Mouse (Mus musculus): ENCODE measurements around the gene Fam129a.
"Not testable (repeated sequence)": the region's sequence is repeated elsewhere in the genome, so short reads cannot be mapped to it uniquely, and the experiment has no call there.

Fam129a gene

GRCm38 (mm10) chr1:151664837-151665431 is 93.9 kb downstream of the Fam129a start:
- no peak for DNase-seq (ENCODE audit: low spot score)

GRCm38 (mm10) chr1:151667351-151668074 is 96.5 kb downstream of the Fam129a start:
- DNase-seq (ENCODE audit: low spot score): no peak

- no peak for DNase-seq (ENCODE audit: low spot score)
Measured at GRCm38 (mm10) chr1:151670006-151670591, 99.1 kb downstream of the Fam129a start.

- no peak for DNase-seq (ENCODE audit: low spot score)
Measured at GRCm38 (mm10) chr1:151675684-151676083, 104.7 kb downstream of the Fam129a start.

GRCm38 (mm10) chr1:151677185-151677809 is 106.3 kb downstream of the Fam129a start:
- no peak for DNase-seq (ENCODE audit: low spot score)

GRCm38 (mm10) chr1:151677975-151678374 is 107.0 kb downstream of the Fam129a start:
- no peak for DNase-seq (ENCODE audit: low spot score)

GRCm38 (mm10) chr1:151679153-151679552 is 108.2 kb downstream of the Fam129a start:
- no peak for DNase-seq (ENCODE audit: low spot score)

GRCm38 (mm10) chr1:151679883-151680613 is 109.1 kb downstream of the Fam129a start:
- no peak for DNase-seq (ENCODE audit: low spot score)

- no peak for DNase-seq (ENCODE audit: low spot score)
Measured at GRCm38 (mm10) chr1:151680971-151681370, 110.0 kb downstream of the Fam129a start.

GRCm38 (mm10) chr1:151682896-151683295 is 111.9 kb downstream of the Fam129a start:
- no peak for DNase-seq (ENCODE audit: low spot score)

- DNase-seq (ENCODE audit: low spot score): no peak
Measured at GRCm38 (mm10) chr1:151684451-151684892, 113.5 kb downstream of the Fam129a start.

- DNase-seq (ENCODE audit: low spot score): no peak
Measured at GRCm38 (mm10) chr1:151684978-151685377, 114.0 kb downstream of the Fam129a start.

- DNase-seq (ENCODE audit: low spot score): no peak
Measured at GRCm38 (mm10) chr1:151685666-151686309, 114.8 kb downstream of the Fam129a start.

GRCm38 (mm10) chr1:151686696-151687095 is 115.7 kb downstream of the Fam129a start:
- DNase-seq (ENCODE audit: low spot score): no peak

- DNase-seq (ENCODE audit: low spot score): no peak
Measured at GRCm38 (mm10) chr1:151689032-151689431, 118.0 kb downstream of the Fam129a start.

GRCm38 (mm10) chr1:151689561-151689960 is 118.6 kb downstream of the Fam129a start:
- no peak for DNase-seq (ENCODE audit: low spot score)

- no peak for DNase-seq (ENCODE audit: low spot score)
Measured at GRCm38 (mm10) chr1:151690061-151690460, 119.1 kb downstream of the Fam129a start.

- no peak for DNase-seq (ENCODE audit: low spot score)
Measured at GRCm38 (mm10) chr1:151690583-151691193, 119.7 kb downstream of the Fam129a start.

GRCm38 (mm10) chr1:151692867-151693266 is 121.9 kb downstream of the Fam129a start:
- not testable (repeated sequence) for DNase-seq (ENCODE audit: low spot score)

GRCm38 (mm10) chr1:151696751-151697150 is 125.8 kb downstream of the Fam129a start:
- DNase-seq (ENCODE audit: low spot score): no peak
